Mouse (Mus musculus) bone marrow macrophage, adult 2 months (primary cell): ENCODE measurements at regions not wholly inside any gene's neighbourhood (a gene's known extent, or its start where the extent isn't known, plus 50 kb on each side); places are given as distances from the start of the nearest gene placed in this dataset.

Experiments
- CTCF ChIP-seq: IDR thresholded peaks from 2 replicates; pipeline ENCODE4 v1.5.1; 2012; ENCODE audit warnings: low read depth, mild to moderate bottlenecking, low read length, moderate library complexity
- POLR2A ChIP-seq: IDR thresholded peaks from 2 replicates; pipeline ENCODE4 v1.6.1; 2012; ENCODE audit warnings: mild to moderate bottlenecking, low read depth, low read length, borderline replicate concordance

DNA sequence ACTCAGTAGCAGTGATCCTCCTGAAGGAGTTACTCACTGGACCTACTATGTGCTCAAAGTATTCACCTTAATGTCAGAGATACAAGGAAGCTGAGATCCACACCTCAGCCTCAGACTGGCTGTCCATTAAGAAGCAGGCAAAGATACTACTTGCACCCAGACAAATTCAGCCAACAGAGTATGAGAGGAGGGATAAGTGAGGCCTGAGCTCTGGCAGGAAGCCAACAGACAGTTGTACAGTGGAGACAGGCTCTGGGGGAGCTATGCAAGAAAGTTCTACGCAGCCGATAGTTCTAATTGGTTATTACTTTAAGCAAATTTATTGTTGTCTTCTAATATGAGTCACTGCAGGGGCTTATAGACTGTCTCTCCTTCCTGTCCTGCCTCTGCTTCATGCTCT lies 152.2 kb upstream of the Mgmt start:
- TF ChIP-seq CTCF (no peak), POLR2A (no peak)
